Mouse (Mus musculus) gastrocnemius, postnatal 36 days (tissue): ENCODE measurements around the gene Oat. TPM values are rescaled to one million over a fixed set of nuclear protein-coding genes. Genes with fewer than 3 reads are reported as not detected.

ENCODE experiments used
- DNase-seq, 2 experiments: peaks; one replicate each; pipeline ENCODE4 v3.0.0; 2022
- intact Hi-C: fragments of 180-260 bp; cut with DNase I; formaldehyde crosslinking; loops from one replicate; pipeline ENCODE4 v1.15.1; 2025
- total RNA-seq, 2 experiments: library from RNA; stranded (reverse); gene quantifications; 2 replicates each; pipeline ENCODE4 v1.2.3; 2021

Oat gene
- total RNA-seq, 2 experiments from 2014 or later: 129 to 144 TPM

- intact Hi-C loops: no loop called here
- no peak for DNase-seq
Measured at GRCm38 (mm10) chr7:132595787-132596186, 19.6 kb upstream of the Oat start.

GRCm38 (mm10) chr7:132594325-132594724 lies 18.1 kb upstream of the Oat start:
- intact Hi-C loops: no loop called here
- DNase-seq: no peak

- intact Hi-C loops: no loop called here
- no peak for DNase-seq
Measured at GRCm38 (mm10) chr7:132593762-132594161, 17.6 kb upstream of the Oat start.

DNA sequence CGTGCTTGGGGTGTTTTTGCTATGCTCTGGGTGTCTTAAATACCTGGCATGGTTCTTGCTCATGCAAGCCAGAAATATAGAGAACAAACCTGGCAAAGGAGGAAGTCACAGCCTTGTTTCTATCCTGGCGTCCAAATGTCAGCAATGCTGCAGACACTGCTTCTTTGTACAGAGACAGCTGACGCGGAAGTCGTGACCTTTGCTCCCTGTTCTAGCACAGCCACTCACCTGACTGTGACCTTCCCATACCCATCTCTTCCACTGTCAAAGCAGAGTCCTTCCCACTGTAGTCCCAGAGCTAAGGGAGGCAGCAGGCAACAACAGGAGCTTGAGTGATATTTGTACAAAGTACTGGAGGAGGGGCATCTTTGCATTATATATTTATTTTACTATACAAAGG lies 13.4 kb upstream of the Oat start:
- intact Hi-C loops: no loop called here
- no peak for DNase-seq

DNA sequence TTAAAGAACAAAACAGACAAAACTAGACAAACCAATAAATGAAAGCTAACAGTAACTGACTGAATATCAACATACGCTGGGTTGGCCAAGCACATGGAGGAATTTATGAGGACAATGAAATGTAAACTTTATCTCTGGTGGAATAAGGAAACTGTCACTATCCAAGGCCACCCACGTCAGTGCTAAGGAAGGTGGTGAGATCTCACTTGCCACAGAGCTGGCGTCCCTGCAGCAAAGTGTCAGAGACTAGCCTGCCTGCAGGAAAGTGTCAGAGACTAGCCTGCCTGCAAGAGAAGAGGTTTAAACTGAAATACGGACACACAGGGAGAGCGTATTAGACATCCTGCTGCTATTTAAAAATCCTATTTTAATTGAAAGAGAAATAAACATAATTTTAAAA lies 11.0 kb upstream of the Oat start:
- DNase-seq: no peak
- intact Hi-C loops: no loop called here

DNA sequence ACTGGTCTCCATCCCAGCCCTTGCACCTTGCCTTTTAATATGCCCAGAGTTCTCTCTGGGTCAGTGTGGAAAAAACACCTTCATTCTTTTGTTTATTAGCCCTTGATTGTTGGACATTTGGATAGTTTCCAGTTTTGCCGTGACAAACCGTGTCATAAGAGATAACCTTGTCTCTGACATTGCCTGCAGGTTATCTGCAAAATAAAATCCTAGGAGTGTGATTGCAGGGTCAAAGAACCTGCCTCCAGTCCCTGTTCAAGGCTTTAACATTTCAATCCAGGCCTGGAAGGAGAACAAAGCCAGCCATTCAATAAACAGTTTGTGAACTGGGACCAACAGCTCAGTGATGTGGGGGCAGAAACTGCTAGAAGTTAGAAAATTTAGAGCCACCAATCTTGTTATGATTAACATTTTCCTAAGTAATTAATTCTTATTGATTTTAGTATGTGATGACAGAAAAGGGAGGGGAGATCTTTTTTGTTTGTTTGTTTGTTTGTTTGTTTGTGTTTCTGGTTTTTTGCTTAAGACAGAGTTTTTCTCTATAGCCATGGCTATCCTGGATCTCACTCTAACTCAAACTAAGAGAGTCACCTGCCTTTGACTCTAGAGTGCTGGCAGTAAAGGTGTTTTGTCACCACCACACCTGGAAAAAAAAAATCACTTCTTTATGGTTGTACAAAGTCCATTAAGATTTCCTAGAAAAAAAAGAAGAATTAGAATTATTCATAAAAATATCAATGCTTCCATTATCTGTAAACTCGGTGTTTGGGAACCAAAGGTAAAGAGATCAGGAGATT lies 9.7 kb upstream of the Oat start:
- intact Hi-C loops: no loop called here
- no peak for DNase-seq

- intact Hi-C loops: no loop called here
- DNase-seq: no peak
Measured at GRCm38 (mm10) chr7:132581441-132581840, 5.2 kb upstream of the Oat start.

DNA sequence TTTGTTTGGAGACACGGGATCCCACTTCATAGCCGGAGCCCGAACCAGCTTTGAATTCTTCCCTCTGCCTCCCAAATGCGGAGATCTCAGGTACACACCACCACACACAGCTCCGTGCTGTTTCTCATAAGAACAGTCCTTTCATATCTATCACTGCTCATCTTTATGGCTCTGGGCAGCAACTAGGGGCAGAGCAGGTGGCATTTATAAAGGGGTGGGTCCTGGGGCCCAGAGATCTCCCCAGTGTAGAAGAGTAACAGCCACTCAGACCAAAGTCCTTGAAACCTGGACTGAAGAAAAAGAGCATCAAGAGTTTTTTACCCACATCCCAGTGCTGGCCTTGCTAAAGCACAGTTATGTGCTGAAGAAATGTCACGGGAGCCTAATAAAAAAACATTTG lies 4.3 kb upstream of the Oat start:
- intact Hi-C loops: no loop called here
- DNase-seq: no peak

DNA sequence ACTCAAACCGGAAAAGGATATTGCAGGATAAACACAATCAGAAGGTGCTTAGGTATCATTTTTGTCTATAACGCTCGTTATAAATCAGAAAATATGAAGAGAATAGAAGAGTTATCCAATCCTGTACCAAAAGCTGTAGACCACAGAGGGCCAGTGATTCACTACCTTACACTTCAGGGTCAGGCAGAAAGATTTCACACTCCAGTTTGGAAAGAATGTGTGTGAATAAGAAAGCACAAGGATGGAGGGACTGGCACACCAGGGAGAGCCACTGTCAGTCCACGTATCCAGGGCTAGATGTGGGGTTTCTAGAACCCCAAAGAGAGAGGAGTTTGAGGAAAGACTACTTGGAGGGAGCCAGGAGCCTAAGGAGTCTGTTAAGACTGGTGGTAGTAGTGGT lies 693 bp upstream of the Oat start:
- DNase-seq: no peak
- intact Hi-C loops: loop anchor here (10.0 kb wide), 1 partner anchor 238 kb away; the partner anchor contains the start of gene Fam53b

GRCm38 (mm10) chr7:132575623-132576022 lies 575 bp downstream of the Oat start:
- DNase-seq: peak in 1 of 2 experiments; percentile 75
- intact Hi-C loops: loop anchor here (10.0 kb wide), 1 partner anchor 239 kb away; the partner anchor contains the start of gene Fam53b

- intact Hi-C loops: loop anchor here (10.0 kb wide), 1 partner anchor 240 kb away; the partner anchor contains the start of gene Fam53b
- no peak for DNase-seq
Measured at GRCm38 (mm10) chr7:132574646-132575045, 1.6 kb downstream of the Oat start.

- no peak for DNase-seq
- intact Hi-C loops: loop anchor here (10.0 kb wide), 1 partner anchor 242 kb away; the partner anchor contains the start of gene Fam53b
Measured at GRCm38 (mm10) chr7:132573205-132573604, 3.0 kb downstream of the Oat start.

DNA sequence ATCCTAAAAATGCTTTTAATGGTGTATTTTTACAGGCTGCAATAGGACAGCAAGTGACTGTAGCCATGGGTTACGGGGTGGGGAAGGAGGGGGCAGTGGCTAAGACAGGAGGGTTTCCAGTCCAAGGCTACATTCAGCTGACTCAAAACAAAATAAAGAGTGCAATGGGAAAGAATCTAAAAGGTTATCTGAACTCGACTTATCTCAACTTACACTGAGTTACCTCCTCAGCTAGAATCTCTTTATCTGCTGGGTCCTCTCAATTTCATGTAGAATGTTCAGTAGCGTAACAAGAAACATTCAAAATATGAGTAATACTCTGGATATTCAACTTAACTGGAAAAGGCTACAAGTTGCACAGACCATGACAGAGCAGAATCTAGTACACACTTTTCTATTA lies 3.5 kb downstream of the Oat start:
- intact Hi-C loops: loop anchor here (10.0 kb wide), 1 partner anchor 242 kb away; the partner anchor contains the start of gene Fam53b
- no peak for DNase-seq

DNA sequence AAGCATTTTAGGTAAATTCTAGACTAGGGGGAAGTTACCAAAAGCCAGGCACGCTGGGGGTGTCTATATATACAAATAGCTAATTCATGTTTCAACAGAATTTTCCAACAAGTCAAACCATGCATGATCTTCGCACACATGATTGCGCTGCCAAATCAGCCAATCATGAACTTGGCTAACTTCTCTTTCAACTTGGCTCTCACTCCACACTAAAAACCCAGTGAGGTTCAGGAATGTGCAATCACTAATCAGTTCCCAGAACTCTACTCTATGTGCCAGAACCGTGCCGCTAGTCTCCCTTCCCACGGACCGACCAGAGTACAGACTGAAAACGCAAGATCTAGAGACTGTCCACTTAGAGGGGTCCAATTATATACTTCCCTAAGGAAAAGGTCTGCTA lies 4.7 kb downstream of the Oat start:
- DNase-seq: no peak
- intact Hi-C loops: loop anchor here (10.0 kb wide), 1 partner anchor 243 kb away; the partner anchor contains the start of gene Fam53b

GRCm38 (mm10) chr7:132570071-132570470 lies 6.1 kb downstream of the Oat start:
- no peak for DNase-seq
- intact Hi-C loops: loop anchor here (10.0 kb wide), 1 partner anchor 245 kb away; the partner anchor contains the start of gene Fam53b

- no peak for DNase-seq
- intact Hi-C loops: no loop called here
Measured at GRCm38 (mm10) chr7:132568817-132569216, 7.4 kb downstream of the Oat start.

DNA sequence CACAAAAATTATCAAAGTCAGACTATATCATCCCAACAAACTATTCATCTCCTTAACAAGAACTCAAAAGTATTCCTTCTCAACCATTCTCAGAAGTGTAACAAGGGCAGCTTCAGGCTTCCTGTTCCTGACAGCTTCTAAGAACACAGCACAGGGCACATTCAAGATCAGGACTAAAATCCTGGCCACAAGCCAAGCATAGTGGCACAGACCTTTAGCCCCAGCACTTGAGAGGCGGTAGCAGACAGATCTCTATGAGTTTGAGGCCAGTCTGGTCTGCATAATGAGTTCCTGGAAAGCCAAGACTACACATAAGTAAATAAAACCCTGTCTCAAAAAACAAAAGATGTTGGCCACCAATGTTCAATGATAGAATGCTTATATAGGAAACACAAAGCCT lies 10.4 kb downstream of the Oat start:
- DNase-seq: no peak
- intact Hi-C loops: no loop called here

- DNase-seq: no peak
- intact Hi-C loops: no loop called here
Measured at GRCm38 (mm10) chr7:132559138-132559766, 16.9 kb downstream of the Oat start.

GRCm38 (mm10) chr7:132558141-132558736 lies 18.0 kb downstream of the Oat start:
- no peak for DNase-seq
- intact Hi-C loops: no loop called here

GRCm38 (mm10) chr7:132556575-132556974 lies 19.6 kb downstream of the Oat start:
- intact Hi-C loops: no loop called here

GRCm38 (mm10) chr7:132555911-132556310 lies 20.3 kb downstream of the Oat start:
- intact Hi-C loops: no loop called here
- DNase-seq: no peak

More at GRCm38 (mm10) chr7:132556575-132556974, 19.6 kb downstream of the Oat start:
- DNase-seq: no peak
